Mouse (Mus musculus) embryonic facial prominence, embryonic 14.5 days (tissue): ENCODE measurements around the gene She. TPM values are rescaled to one million over a fixed set of nuclear protein-coding genes. Genes with fewer than 3 reads are reported as not detected.

Source experiments
- ATAC-seq: fragments of 200-750 bp; cut with Nextera tagmentation; 2 replicates; pipeline ENCODE4 v1.8.0; 2017; ENCODE audit warnings: low read depth, moderate number of reproducible peaks, moderate TSS enrichment
- DNase-seq: peaks from one replicate; pipeline ENCODE4 v3.0.0-alpha.2; 2015; ENCODE audit warnings: low spot score
- H3K27ac ChIP-seq: fragments of 300-500 bp; sonication (generic); replicated peaks from 2 replicates; pipeline ENCODE4 v1.5.1; 2014; ENCODE audit warnings: low read depth, mild to moderate bottlenecking, low read length, moderate library complexity
- H3K27me3 ChIP-seq: fragments of 300-500 bp; sonication (generic); replicated peaks from 2 replicates; pipeline ENCODE4 v1.6.1; 2014; ENCODE audit warnings: low read length; ENCODE audit not compliant: control insufficient read depth, insufficient read depth
- H3K36me3 ChIP-seq: fragments of 300-500 bp; sonication (generic); 2 replicates; pipeline ENCODE4 v1.6.1; 2014; ENCODE audit warnings: low read length, mixed read lengths; ENCODE audit not compliant: control insufficient read depth, insufficient read depth
- H3K4me1 ChIP-seq: fragments of 300-500 bp; sonication (generic); 2 replicates; pipeline ENCODE4 v1.6.1; 2014; ENCODE audit warnings: antibody characterized with exemption, low read length; ENCODE audit not compliant: control insufficient read depth, insufficient read depth
- H3K4me2 ChIP-seq: fragments of 300-500 bp; sonication (generic); 2 replicates; pipeline ENCODE4 v1.6.1; 2014; ENCODE audit warnings: low read depth, mild to moderate bottlenecking, low read length, moderate library complexity, mixed read lengths
- H3K4me3 ChIP-seq: fragments of 300-500 bp; sonication (generic); 2 replicates; pipeline ENCODE4 v1.5.1; 2014; ENCODE audit warnings: low read depth, mild to moderate bottlenecking, low read length
- H3K9ac ChIP-seq: fragments of 300-500 bp; sonication (generic); 2 replicates; pipeline ENCODE4 v1.6.1; 2014; ENCODE audit warnings: low read depth, mild to moderate bottlenecking, low read length, moderate library complexity, mixed read lengths
- H3K9me3 ChIP-seq: fragments of 300-500 bp; sonication (generic); 2 replicates; pipeline ENCODE4 v1.6.1; 2016; ENCODE audit warnings: low read length; ENCODE audit not compliant: control insufficient read depth
- WGBS: fragments of 180-500 bp; shearing (Covaris S2); extraction: QIAGEN DNeasy Blood & Tissue Kit; methylation state at CpG from one replicate; pipeline ENCODE4 v1.1.7; 2014; 5-methylcytosine and 5-hydroxymethylcytosine counted together
- polyA plus RNA-seq: library from polyadenylated mRNA; unstranded; fragments of >200 nt; fragmentation: Nextera tagmentation; extraction: Ambion mirVana; gene quantifications from 2 replicates; pipeline ENCODE4 v1.2.1, GENCODE M21; 2014

The She gene
- polyA plus RNA-seq, 1 experiment from 2014 or later = 5.2 TPM

- Histone ChIP-seq H3K9me3 (no peaks in the 10 kb centered on the region), H3K36me3 (no peaks in the 10 kb centered on the region), H3K27ac (no peak overlapping the region), H3K4me1 (no peaks in the 10 kb centered on the region), H3K4me2 (no peak overlapping the region), H3K27me3 (no peaks in the 10 kb centered on the region), H3K4me3 (no peak overlapping the region), H3K9ac (no peak overlapping the region)
- WGBS = 72% methylated on average over 5 of the region's 5 CpGs
- ATAC-seq (peak; percentile 47; the same call in 1 of the 2 replicates), DNase-seq (no peak)
These were observed 23.3 kb upstream of the She start for GRCm38 (mm10) chr3:89807881-89808280.

GRCm38 (mm10) chr3:89808638-89809037, 22.5 kb upstream of the She start:
- H3K27ac ChIP-seq = no peak overlapping the region
- WGBS = 54% methylated on average over 9 of the region's 9 CpGs
- DNase-seq (no peak), ATAC-seq (no peak)
- H3K36me3 ChIP-seq = no peaks in the 10 kb centered on the region
- H3K9ac ChIP-seq = no peak overlapping the region
- no peaks in the 10 kb centered on the region for H3K4me1 ChIP-seq
- H3K4me3 ChIP-seq = no peak overlapping the region
- no peaks in the 10 kb centered on the region for H3K27me3 ChIP-seq
- H3K4me2 ChIP-seq = no peak overlapping the region
- no peaks in the 10 kb centered on the region for H3K9me3 ChIP-seq

GRCm38 (mm10) chr3:89810841-89811240, 20.3 kb upstream of the She start:
- no peak overlapping the region for H3K27ac ChIP-seq
- ATAC-seq (no peak), DNase-seq (no peak)
- no peak overlapping the region for H3K4me2 ChIP-seq
- H3K4me3 ChIP-seq = no peak overlapping the region
- H3K36me3 ChIP-seq = no peaks in the 10 kb centered on the region
- no peak overlapping the region for H3K9ac ChIP-seq
- H3K4me1 ChIP-seq = no peaks in the 10 kb centered on the region
- H3K9me3 ChIP-seq = no peaks in the 10 kb centered on the region
- H3K27me3 ChIP-seq = no peaks in the 10 kb centered on the region

- no peak for ATAC-seq
- Histone ChIP-seq H3K4me2 (no peak overlapping the region), H3K4me3 (no peak overlapping the region), H3K4me1 (no peaks in the 10 kb centered on the region), H3K36me3 (no peaks in the 10 kb centered on the region), H3K27ac (no peak overlapping the region), H3K9ac (no peak overlapping the region), H3K27me3 (no peaks in the 10 kb centered on the region), H3K9me3 (no peaks in the 10 kb centered on the region)
- WGBS = 66% methylated on average over 3 of the region's 3 CpGs
- no peak for DNase-seq
These were observed 19.0 kb upstream of the She start for GRCm38 (mm10) chr3:89812166-89812565.

- Histone ChIP-seq H3K4me3 (no peak overlapping the region), H3K9me3 (no peaks in the 10 kb centered on the region), H3K27ac (no peak overlapping the region), H3K27me3 (no peaks in the 10 kb centered on the region), H3K4me2 (no peak overlapping the region), H3K36me3 (no peaks in the 10 kb centered on the region), H3K4me1 (no peaks in the 10 kb centered on the region), H3K9ac (no peak overlapping the region)
- 80% methylated on average over 7 of the region's 7 CpGs for WGBS
- no peak for DNase-seq
- ATAC-seq = no peak
These were observed 17.1 kb upstream of the She start for GRCm38 (mm10) chr3:89814051-89814450.

GRCm38 (mm10) chr3:89817056-89817455, 14.1 kb upstream of the She start:
- WGBS = 57% methylated on average over 4 of the region's 4 CpGs
- DNase-seq (no peak), ATAC-seq (no peak)
- Histone ChIP-seq H3K9me3 (no peaks in the 10 kb centered on the region), H3K27me3 (no peaks in the 10 kb centered on the region), H3K4me3 (no peak overlapping the region), H3K4me2 (no peak overlapping the region), H3K9ac (no peak overlapping the region), H3K36me3 (no peaks in the 10 kb centered on the region), H3K4me1 (no peaks in the 10 kb centered on the region), H3K27ac (no peak overlapping the region)

- no peaks in the 10 kb centered on the region for H3K9me3 ChIP-seq
- H3K4me1 ChIP-seq = no peaks in the 10 kb centered on the region
- no peak for ATAC-seq
- H3K4me2 ChIP-seq = no peak overlapping the region
- H3K9ac ChIP-seq = no peak overlapping the region
- H3K4me3 ChIP-seq = no peak overlapping the region
- H3K36me3 ChIP-seq = no peaks in the 10 kb centered on the region
- no peaks in the 10 kb centered on the region for H3K27me3 ChIP-seq
- no peak for DNase-seq
- WGBS = 57% methylated on average over 3 of the region's 3 CpGs
- no peak overlapping the region for H3K27ac ChIP-seq
These were observed 12.6 kb upstream of the She start for GRCm38 (mm10) chr3:89818605-89819004.

GRCm38 (mm10) chr3:89819897-89820296, 11.3 kb upstream of the She start:
- no peak overlapping the region for H3K4me3 ChIP-seq
- ATAC-seq (no peak), DNase-seq (no peak)
- H3K4me1 ChIP-seq = no peaks in the 10 kb centered on the region
- H3K9me3 ChIP-seq = no peaks in the 10 kb centered on the region
- H3K36me3 ChIP-seq = no peaks in the 10 kb centered on the region
- no peak overlapping the region for H3K27ac ChIP-seq
- WGBS = 69% methylated on average over 7 of the region's 7 CpGs
- H3K4me2 ChIP-seq = no peak overlapping the region
- no peak overlapping the region for H3K9ac ChIP-seq
- no peaks in the 10 kb centered on the region for H3K27me3 ChIP-seq

- Histone ChIP-seq H3K4me1 (no peaks in the 10 kb centered on the region), H3K4me2 (no peak overlapping the region), H3K4me3 (no peak overlapping the region), H3K9ac (no peak overlapping the region), H3K9me3 (no peaks in the 10 kb centered on the region), H3K27ac (no peak overlapping the region), H3K36me3 (no peaks in the 10 kb centered on the region), H3K27me3 (no peaks in the 10 kb centered on the region)
- ATAC-seq (no peak), DNase-seq (no peak)
- WGBS = 83% methylated on average over 12 of the region's 12 CpGs
These were observed 10.7 kb upstream of the She start for GRCm38 (mm10) chr3:89820311-89821095.
